Mouse (Mus musculus): ENCODE measurements at regions not wholly inside any gene's neighbourhood (a gene's known extent, or its start where the extent isn't known, plus 50 kb on each side); places are given as distances from the start of the nearest gene placed in this dataset.

DNA sequence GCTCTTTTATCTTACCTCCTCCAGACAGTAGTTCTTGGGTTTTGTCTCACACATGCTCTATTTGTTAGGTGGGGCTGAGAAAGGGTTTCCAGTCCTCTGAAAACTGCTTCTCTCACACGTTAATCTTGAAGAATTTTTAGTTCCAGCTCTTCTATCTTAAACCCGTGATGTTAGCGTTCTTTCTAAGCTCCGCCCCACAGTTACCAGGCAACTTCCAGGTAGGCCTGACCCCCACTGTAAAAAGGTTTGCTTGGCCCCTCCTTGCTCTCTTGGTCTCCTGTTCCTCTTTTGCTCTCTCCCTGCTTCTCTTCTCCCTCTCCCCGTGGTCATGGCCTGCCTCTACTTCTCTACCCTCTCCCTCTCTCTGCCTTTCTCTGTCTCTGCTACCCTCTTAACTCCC lies 1149.7 kb downstream of the Mrps31 start:
- Histone ChIP-seq H3K27ac (peak overlapping the region; percentile 57), H3K9ac (no peak overlapping the region), H3K4me3 (no peak overlapping the region), H3K27me3 (no peaks in the 10 kb centered on the region), H3K4me2 (no peak overlapping the region), H3K36me3 (ENCODE audit: poor library complexity, severe bottlenecking) (no peaks in the 10 kb centered on the region), H3K4me1 (peaks cover 32% of the 10 kb centered on the region), H3K9me3 (replicated peaks) (no peaks in the 10 kb centered on the region)
- WGBS = 79% methylated on average over 5 of the region's 5 CpGs
- ATAC-seq = no peak

DNA sequence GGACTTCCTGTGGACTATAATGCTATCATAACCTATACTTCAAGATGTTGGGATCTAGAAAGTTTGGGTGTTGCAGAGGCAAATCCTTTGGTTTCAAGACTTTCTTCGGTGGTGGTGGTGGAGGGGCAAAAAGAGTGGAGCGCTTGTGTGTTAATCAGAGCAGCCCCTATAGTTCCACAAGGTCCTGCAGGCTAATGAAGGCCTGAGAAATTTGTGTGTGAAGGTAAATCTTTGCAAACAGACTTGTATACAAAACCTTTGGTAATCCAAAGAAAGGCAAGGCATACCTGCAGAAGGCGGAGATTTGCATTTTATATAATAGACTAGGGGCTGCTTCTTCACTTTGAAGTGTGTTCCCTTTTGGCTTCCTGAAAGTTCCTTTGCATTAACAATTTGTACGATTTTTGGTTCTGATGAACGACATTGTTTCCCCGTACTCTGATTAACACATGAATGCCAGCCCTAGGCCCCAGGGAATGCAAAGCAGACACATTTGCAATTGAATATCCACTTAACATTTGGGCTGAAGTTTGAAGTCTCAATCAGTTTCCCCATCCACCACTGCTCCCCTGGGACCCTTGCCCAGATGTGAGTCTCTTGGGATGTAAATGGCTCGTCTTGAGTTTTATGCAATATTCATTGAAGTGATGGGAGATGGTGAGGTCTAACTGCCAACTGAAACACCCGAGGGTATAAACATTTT lies 1150.7 kb downstream of the Mrps31 start:
- H3K4me3 ChIP-seq = no peak overlapping the region
- peak overlapping the region; percentile 48 for H3K4me2 ChIP-seq
- H3K27me3 ChIP-seq = no peaks in the 10 kb centered on the region
- peak overlapping the region; percentile 57 for H3K27ac ChIP-seq
- no peaks in the 10 kb centered on the region for H3K9me3 ChIP-seq (replicated peaks)
- 7% methylated on average over 8 of the region's 8 CpGs for WGBS
- peak; percentile 81 for ATAC-seq
- H3K4me1 ChIP-seq = peaks cover 32% of the 10 kb centered on the region
- no peaks in the 10 kb centered on the region for H3K36me3 ChIP-seq (ENCODE audit: poor library complexity, severe bottlenecking)
- H3K9ac ChIP-seq = no peak overlapping the region

- peaks cover 32% of the 10 kb centered on the region for H3K4me1 ChIP-seq
- H3K4me3 ChIP-seq = no peak overlapping the region
- 0 out of 2 replicates have a peak overlapping the region, but pooled peaks have one; percentile 57 for H3K27ac ChIP-seq
- H3K36me3 ChIP-seq (ENCODE audit: poor library complexity, severe bottlenecking) = no peaks in the 10 kb centered on the region
- no peak overlapping the region for H3K9ac ChIP-seq
- H3K9me3 ChIP-seq (replicated peaks) = no peaks in the 10 kb centered on the region
- WGBS = 14% methylated on average over 9 of the region's 9 CpGs
- 0 out of 2 replicates have a peak, but pooled peaks have one; percentile 19 for ATAC-seq
- H3K27me3 ChIP-seq = no peaks in the 10 kb centered on the region
- H3K4me2 ChIP-seq = peak overlapping the region; percentile 48
These were observed 1151.3 kb downstream of the Mrps31 start for GRCm38 (mm10) chr8:23562504-23562903.

GRCm38 (mm10) chr8:23563065-23564020 lies 1152.2 kb downstream of the Mrps31 start:
- H3K27ac ChIP-seq = peak overlapping the region; percentile 33
- no peaks in the 10 kb centered on the region for H3K9me3 ChIP-seq (replicated peaks)

DNA sequence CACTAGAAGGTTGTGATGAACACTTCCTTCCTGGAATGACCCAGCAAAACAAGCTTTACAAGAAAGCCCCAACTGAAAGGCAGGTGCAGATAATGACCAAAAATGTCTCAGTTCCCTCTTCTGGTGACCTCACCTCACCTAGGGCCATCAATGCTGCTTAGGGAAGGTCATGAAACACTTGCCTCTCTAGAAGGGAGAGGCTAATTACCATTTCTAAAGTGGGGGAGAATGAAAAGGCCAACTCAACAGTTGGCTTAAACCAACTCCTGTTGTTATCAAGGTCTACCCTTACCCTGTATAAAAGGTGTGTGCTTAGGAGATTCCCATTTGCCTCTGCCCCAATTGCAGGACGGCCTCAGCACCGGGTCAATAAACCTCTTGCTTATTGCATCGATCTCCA lies 1156.7 kb downstream of the Mrps31 start:
- ATAC-seq = no peak
- 95% methylated on average over 3 of the region's 3 CpGs for WGBS
- Histone ChIP-seq H3K9ac (no peak overlapping the region), H3K9me3 (replicated peaks) (no peaks in the 10 kb centered on the region), H3K4me2 (no peak overlapping the region), H3K4me3 (no peak overlapping the region), H3K27ac (no peak overlapping the region), H3K4me1 (peaks cover 8% of the 10 kb centered on the region), H3K36me3 (ENCODE audit: poor library complexity, severe bottlenecking) (no peaks in the 10 kb centered on the region), H3K27me3 (no peaks in the 10 kb centered on the region)

More at GRCm38 (mm10) chr8:23563065-23564020, 1152.2 kb downstream of the Mrps31 start:
- H3K4me3 ChIP-seq = no peak overlapping the region; the same call in 1 of the 2 replicates
- no peaks in the 10 kb centered on the region for H3K36me3 ChIP-seq (ENCODE audit: poor library complexity, severe bottlenecking)
- H3K4me2 ChIP-seq = peak overlapping the region; percentile 48
- no peaks in the 10 kb centered on the region for H3K27me3 ChIP-seq
- WGBS = 3% methylated on average over 17 of the region's 18 CpGs
- peaks cover 32% of the 10 kb centered on the region for H3K4me1 ChIP-seq
- 0 out of 2 replicates have a peak overlapping the region, but pooled peaks have one; percentile 8 for H3K9ac ChIP-seq
- ATAC-seq = peak; percentile 72

- Histone ChIP-seq H3K27ac (no peak overlapping the region), H3K9ac (no peak overlapping the region), H3K4me1 (no peaks in the 10 kb centered on the region), H3K9me3 (replicated peaks) (no peaks in the 10 kb centered on the region), H3K36me3 (ENCODE audit: poor library complexity, severe bottlenecking) (no peaks in the 10 kb centered on the region), H3K27me3 (no peaks in the 10 kb centered on the region), H3K4me2 (no peak overlapping the region), H3K4me3 (no peak overlapping the region)
- no peak for ATAC-seq
- WGBS = 93% methylated on average over 1 of the region's 1 CpGs
These were observed 1154.3 kb downstream of the Adam3 start for GRCm38 (mm10) chr8:23571338-23571737.

DNA sequence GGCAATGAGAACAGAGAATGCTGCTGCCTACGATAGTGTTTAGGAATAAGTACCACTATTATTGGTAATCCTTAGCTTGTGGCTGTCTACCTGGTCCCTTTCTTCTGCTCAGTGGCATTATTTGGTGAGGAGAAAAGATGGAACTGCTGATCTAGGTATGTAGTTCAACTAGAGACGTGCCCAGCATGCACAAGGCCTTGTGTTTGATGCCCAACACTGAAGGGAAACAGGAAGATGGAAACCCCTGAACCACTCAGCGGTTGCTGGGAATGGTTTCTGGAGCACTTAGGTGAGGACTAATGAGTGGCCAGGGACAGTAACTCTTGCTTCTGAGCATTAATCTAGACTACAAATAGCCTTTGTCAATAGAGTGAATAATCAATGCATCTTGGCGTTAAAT lies 1145.5 kb downstream of the Adam3 start:
- Histone ChIP-seq H3K27me3 (no peaks in the 10 kb centered on the region), H3K9me3 (replicated peaks) (no peaks in the 10 kb centered on the region), H3K36me3 (ENCODE audit: poor library complexity, severe bottlenecking) (no peaks in the 10 kb centered on the region), H3K27ac (no peak overlapping the region), H3K4me1 (no peaks in the 10 kb centered on the region), H3K4me3 (no peak overlapping the region), H3K4me2 (no peak overlapping the region), H3K9ac (no peak overlapping the region)
- no peak for ATAC-seq
- 95% methylated on average over 4 of the region's 4 CpGs for WGBS

- no peaks in the 10 kb centered on the region for H3K9me3 ChIP-seq (replicated peaks)
- no peak overlapping the region for H3K9ac ChIP-seq
- no peak overlapping the region for H3K4me2 ChIP-seq
- ATAC-seq = no peak
- no peaks in the 10 kb centered on the region for H3K36me3 ChIP-seq (ENCODE audit: poor library complexity, severe bottlenecking)
- H3K27me3 ChIP-seq = no peaks in the 10 kb centered on the region
- 90% methylated on average over 2 of the region's 2 CpGs for WGBS
- no peak overlapping the region for H3K4me3 ChIP-seq
- H3K27ac ChIP-seq = no peak overlapping the region
- no peaks in the 10 kb centered on the region for H3K4me1 ChIP-seq
These were observed 1145.0 kb downstream of the Adam3 start for GRCm38 (mm10) chr8:23580701-23581100.
